Mouse (Mus musculus) testis, adult 2 months (tissue): Measurements from ENCODE around the gene Nrp1. TPM values are rescaled to one million over a fixed set of nuclear protein-coding genes. Genes with fewer than 3 reads are reported as not detected.
A peak's percentile ranks its signal among the peaks of the same experiment; 100 is the strongest.

Source experiments
- H3K27ac ChIP-seq: fragments of 200-500 bp; 2 replicates; pipeline ENCODE4 v1.5.1; 2012; ENCODE audit warnings: low read depth, low read length; ENCODE audit not compliant: control insufficient read depth, insufficient read depth
- H3K27me3 ChIP-seq: fragments of 200-500 bp; 2 replicates; pipeline ENCODE4 v1.6.1; 2012; ENCODE audit warnings: mild to moderate bottlenecking, low read length, moderate library complexity; ENCODE audit not compliant: control insufficient read depth, insufficient read depth
- H3K36me3 ChIP-seq: fragments of 200-500 bp; 2 replicates; pipeline ENCODE4 v1.6.1; 2012; ENCODE audit warnings: mild to moderate bottlenecking, low read length; ENCODE audit not compliant: control insufficient read depth, insufficient read depth
- H3K4me1 ChIP-seq: fragments of 200-500 bp; 2 replicates; pipeline ENCODE4 v1.6.1; 2012; ENCODE audit warnings: low read length; ENCODE audit not compliant: control insufficient read depth, insufficient read depth
- H3K4me3 ChIP-seq: fragments of 200-500 bp; 2 replicates; pipeline ENCODE4 v1.5.1; 2012; ENCODE audit warnings: low read depth, mild to moderate bottlenecking, low read length, moderate library complexity, mixed read lengths; ENCODE audit not compliant: control insufficient read depth
- CTCF ChIP-seq: fragments of 200-500 bp; IDR thresholded peaks from 2 replicates; pipeline ENCODE4 v1.5.1; 2012; ENCODE audit warnings: low read depth, mild to moderate bottlenecking, inconsistent platforms, low read length, moderate library complexity; ENCODE audit not compliant: control insufficient read depth, insufficient read depth, insufficient replicate concordance
- POLR2A ChIP-seq: fragments of 200-500 bp; IDR thresholded peaks from 2 replicates; pipeline ENCODE4 v1.6.1; 2012; ENCODE audit warnings: low read depth, mild to moderate bottlenecking, inconsistent platforms, low read length, moderate library complexity; ENCODE audit not compliant: control insufficient read depth
- polyA plus RNA-seq: library from polyadenylated mRNA; depleted of rRNA; stranded (reverse); fragments of >200 nt; gene quantifications from 2 replicates; pipeline ENCODE4 v1.2.3, GENCODE M21; 2012

Gene Nrp1
- polyA plus RNA-seq, 1 experiment, result 1.7 TPM

DNA sequence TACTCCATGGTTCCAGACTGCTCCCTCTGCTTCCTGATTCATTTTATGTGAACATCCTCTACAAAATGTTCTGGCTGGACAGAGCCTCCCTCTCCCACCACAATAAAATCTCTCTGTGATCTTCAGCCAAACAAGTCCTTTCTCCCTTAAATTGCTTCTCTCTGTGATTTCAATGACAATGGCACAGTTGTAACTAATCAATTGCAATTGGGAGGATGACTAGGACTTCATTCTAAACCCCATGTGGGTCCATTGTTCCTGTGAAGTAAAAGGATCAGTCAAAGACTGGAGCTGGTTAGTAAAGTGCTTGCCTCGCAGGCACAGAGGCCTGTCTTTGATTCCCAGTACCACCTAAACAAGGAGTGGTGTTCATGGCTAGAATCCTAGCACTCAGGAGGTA lies 180.0 kb downstream of the Nrp1 start:
- H3K4me3 ChIP-seq, result no peak overlapping the region
- H3K36me3 ChIP-seq, result no peaks in the 10 kb centered on the region
- H3K4me1 ChIP-seq, result no peaks in the 10 kb centered on the region
- H3K27me3 ChIP-seq, result no peaks in the 10 kb centered on the region
- H3K27ac ChIP-seq, result no peak overlapping the region
- TF ChIP-seq CTCF (no peak), POLR2A (no peak)

DNA sequence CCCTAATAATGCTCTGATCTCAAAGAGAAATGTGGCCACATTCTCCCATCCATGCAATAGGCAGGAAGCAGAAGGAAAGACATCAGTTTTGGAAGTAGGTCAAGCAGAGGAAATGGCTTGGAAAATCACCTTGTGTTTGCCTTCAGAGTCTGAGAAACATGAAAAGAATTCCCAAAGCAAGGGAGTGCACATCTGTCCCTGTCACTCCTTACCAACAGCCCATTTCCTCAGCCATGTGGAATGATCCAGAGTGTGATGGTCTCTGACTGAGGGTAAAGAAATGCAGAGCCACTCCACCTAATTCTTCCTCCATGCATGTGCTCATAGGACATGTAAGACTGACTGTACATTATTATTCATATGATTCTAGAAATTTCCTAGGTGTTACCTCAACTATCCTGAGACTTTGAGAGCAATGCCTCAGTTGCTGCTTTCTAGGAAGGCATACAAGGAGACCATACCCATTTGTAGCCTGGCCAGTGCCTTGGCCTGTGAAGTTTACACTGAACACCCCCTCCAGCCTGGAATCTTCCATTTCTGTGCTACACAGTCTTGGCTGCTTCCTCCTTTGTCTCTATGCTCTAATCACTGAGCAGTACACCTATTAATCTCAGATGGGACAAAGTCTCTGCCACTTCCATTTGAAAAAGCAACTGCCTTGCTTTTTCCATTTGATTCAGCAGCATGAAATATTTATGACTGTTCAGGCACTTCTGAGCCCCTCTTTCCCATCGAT lies 183.1 kb downstream of the Nrp1 start:
- H3K4me1 ChIP-seq, result no peaks in the 10 kb centered on the region
- no peaks in the 10 kb centered on the region for H3K36me3 ChIP-seq
- H3K27me3 ChIP-seq, result no peaks in the 10 kb centered on the region
- no peak overlapping the region for H3K4me3 ChIP-seq
- TF ChIP-seq POLR2A (no peak), CTCF (no peak)
- no peak overlapping the region for H3K27ac ChIP-seq

DNA sequence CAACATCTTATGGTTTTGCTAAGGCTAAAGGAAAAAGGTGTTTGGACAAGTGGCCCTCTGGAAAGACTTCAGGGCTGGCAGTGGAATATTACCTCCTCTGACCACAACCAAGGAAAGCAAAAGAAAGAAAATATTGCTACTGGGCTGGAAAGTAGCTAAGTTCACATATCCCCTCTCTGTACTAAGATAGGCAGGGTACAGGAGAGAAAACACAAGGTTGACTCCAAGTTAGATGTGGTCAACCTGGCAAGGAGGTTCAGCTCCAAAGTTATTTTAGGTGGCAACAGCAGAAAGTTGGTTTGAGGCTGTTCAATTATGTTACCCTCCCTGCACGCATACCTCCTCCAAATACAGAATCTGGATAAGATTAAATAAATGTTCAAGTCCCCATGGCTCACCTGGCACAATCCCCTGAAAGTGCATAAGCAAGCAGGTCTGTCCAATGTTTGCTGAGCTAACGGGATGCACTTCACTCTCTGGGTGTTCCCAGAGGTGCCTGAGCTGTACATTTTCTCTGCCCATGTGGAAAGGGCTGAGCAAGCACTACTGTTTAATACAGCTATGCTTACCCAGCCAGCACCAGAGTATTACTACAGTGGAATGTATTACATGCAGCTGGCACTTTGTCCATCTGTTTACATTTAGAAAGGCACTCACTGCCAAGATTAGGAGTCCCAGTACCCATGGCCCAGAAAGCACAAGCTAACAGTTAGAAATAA lies 185.9 kb downstream of the Nrp1 start:
- no peak for TF ChIP-seq CTCF
- TF ChIP-seq POLR2A, result no peak
- Histone ChIP-seq H3K4me1 (no peaks in the 10 kb centered on the region), H3K27ac (no peak overlapping the region), H3K36me3 (no peaks in the 10 kb centered on the region), H3K4me3 (no peak overlapping the region), H3K27me3 (no peaks in the 10 kb centered on the region)

DNA sequence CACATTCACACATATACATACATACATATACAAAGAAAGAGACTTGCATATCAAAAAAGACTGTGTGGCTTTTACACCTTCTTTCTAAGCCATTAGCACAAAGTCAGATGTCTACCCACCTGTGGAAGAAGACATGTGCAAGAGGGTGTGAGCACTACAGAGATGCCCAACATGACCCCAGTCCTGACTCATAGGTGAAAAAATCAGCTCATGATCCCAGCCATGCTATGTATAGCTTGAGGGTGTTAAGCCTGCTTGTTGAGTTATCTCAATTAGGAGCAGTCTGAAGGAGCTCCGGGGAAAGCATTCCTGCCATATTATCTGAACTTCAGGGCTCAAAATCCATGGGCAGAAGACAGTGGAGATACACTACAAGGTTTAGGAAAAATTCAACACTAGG lies 187.9 kb downstream of the Nrp1 start:
- Histone ChIP-seq H3K27me3 (no peaks in the 10 kb centered on the region), H3K4me3 (no peak overlapping the region), H3K4me1 (no peaks in the 10 kb centered on the region), H3K27ac (no peak overlapping the region), H3K36me3 (no peaks in the 10 kb centered on the region)
- TF ChIP-seq POLR2A (no peak), CTCF (no peak)

DNA sequence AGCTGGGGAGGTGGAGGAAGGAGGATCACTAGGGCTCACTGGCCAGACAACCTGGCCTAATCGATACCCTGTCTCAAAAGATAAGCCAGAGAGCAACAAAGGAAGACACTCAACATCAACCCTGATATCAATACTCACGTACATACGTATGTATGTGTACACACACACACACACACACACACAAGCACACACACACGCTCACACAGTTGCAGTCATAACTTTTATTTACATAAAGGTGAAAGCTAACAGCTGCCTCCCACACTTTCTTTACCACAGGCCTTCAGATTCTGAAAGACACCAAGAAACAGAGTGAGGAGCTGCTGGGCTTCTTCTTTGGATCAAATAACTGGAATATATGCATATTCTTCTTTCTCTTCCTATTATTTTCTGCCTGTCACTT lies 189.0 kb downstream of the Nrp1 start:
- Histone ChIP-seq H3K4me3 (no peak overlapping the region), H3K27me3 (no peaks in the 10 kb centered on the region), H3K27ac (no peak overlapping the region), H3K36me3 (no peaks in the 10 kb centered on the region), H3K4me1 (no peaks in the 10 kb centered on the region)
- no peak for TF ChIP-seq CTCF
- TF ChIP-seq POLR2A, result no peak

DNA sequence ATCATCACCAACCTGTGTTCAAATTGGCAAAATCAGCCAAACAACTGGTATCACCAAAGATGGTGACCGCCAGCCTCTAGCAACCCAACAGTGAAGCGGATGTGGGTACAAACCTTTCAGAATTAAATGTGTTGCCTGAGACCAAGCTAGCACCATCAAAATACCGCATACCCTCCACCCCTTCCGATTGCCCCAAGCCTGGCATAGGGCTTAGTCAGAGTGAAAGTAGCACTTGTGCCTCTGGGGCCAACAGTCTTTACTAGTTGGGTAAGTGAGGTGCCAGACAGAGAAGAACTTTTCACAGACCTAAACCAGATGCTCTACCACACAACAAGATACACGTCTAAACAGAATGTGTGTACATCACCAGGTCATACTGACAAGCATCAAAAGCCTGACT lies 191.3 kb downstream of the Nrp1 start:
- H3K27me3 ChIP-seq, result no peaks in the 10 kb centered on the region
- H3K4me3 ChIP-seq, result no peak overlapping the region
- no peaks in the 10 kb centered on the region for H3K4me1 ChIP-seq
- no peak overlapping the region for H3K27ac ChIP-seq
- TF ChIP-seq CTCF (no peak), POLR2A (no peak)
- H3K36me3 ChIP-seq, result no peaks in the 10 kb centered on the region

DNA sequence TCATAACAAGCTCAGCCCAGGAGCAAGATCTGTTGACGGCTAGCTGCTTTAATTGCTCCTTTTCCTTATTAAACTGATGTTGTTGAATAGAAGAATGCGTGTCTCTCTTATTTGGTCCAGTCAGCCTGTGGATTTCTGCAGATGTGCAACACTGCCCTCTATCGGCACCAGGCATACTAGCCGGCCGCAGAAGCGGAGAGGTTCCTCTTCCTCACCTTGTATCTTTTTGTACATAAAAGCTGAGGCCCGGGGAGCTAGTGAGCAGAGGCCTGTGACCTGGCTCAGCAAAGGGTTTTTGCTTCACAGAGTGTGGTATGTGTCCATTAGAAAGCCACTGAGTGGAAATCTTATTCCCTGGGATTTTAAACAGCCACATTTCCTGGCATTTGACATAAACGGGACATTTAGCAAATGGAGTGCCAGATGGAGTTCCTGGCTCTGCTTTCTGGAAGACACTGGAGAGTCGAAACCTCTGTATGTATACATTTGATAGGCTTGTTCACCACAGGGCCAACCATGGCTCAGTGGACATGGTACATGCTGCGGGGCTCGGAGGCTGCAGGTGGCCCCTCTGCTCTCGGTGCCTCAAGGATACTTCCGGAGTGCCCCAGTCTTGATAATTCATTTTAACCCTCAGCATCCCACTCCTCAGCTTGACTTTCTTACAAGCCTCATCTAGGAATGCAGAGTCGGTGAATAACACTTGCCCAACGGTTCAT lies 193.2 kb downstream of the Nrp1 start:
- Histone ChIP-seq H3K27ac (no peak overlapping the region), H3K27me3 (no peaks in the 10 kb centered on the region), H3K4me3 (no peak overlapping the region), H3K4me1 (no peaks in the 10 kb centered on the region), H3K36me3 (no peaks in the 10 kb centered on the region)
- TF ChIP-seq POLR2A, result no peak
- TF ChIP-seq CTCF, result peak; percentile 82; the same call in 1 of the 2 replicates
